Mouse (Mus musculus) C2C12 (cell line): ENCODE data around the gene Nudt16l1. TPM values are rescaled to one million over a fixed set of nuclear protein-coding genes. Genes with fewer than 3 reads are reported as not detected.

Experiments
- H3K27me3 ChIP-seq: one replicate; pipeline ENCODE4 v1.6.1; 2011; ENCODE audit not compliant: control insufficient read depth, insufficient read depth, insufficient read length
- H3K36me3 ChIP-seq: one replicate; pipeline ENCODE4 v1.6.1; 2011; ENCODE audit not compliant: control insufficient read depth, insufficient read depth
- H3K4me3 ChIP-seq: one replicate; pipeline ENCODE4 v1.5.1; 2011; ENCODE audit warnings: mild to moderate bottlenecking, control low read depth; ENCODE audit not compliant: poor library complexity, insufficient read depth, severe bottlenecking
- H3K79me2 ChIP-seq: one replicate; pipeline ENCODE4 v1.6.1; 2011; ENCODE audit not compliant: control insufficient read depth, insufficient read depth
- H3K79me3 ChIP-seq: one replicate; pipeline ENCODE4 v1.6.1; 2011; ENCODE audit warnings: low read depth, control low read depth
- H3ac ChIP-seq: one replicate; pipeline ENCODE3; 2011; ENCODE audit warnings: low read depth; ENCODE audit not compliant: control insufficient read depth, insufficient read length
- CEBPB ChIP-seq: IDR thresholded peaks from one replicate; pipeline ENCODE4 v1.6.1; 2011; ENCODE audit warnings: low read depth, mild to moderate bottlenecking, control low read depth, moderate library complexity
- CTCF ChIP-seq: IDR thresholded peaks from one replicate; pipeline ENCODE4 v1.5.1; 2011; ENCODE audit not compliant: control insufficient read depth, insufficient read depth, insufficient read length
- FOSL1 ChIP-seq: IDR thresholded peaks from one replicate; pipeline ENCODE4 v1.8.0; 2011; ENCODE audit warnings: mild to moderate bottlenecking, low read length; ENCODE audit not compliant: poor library complexity, insufficient read depth, severe bottlenecking
- MAX ChIP-seq: IDR thresholded peaks from one replicate; pipeline ENCODE4 v1.6.1; 2011; ENCODE audit warnings: mild to moderate bottlenecking, control low read depth
- MYOD1 ChIP-seq: IDR thresholded peaks from one replicate; pipeline ENCODE4 v1.6.1; 2011; ENCODE audit warnings: low read depth; ENCODE audit not compliant: control insufficient read depth, insufficient read length
- MYOG ChIP-seq: IDR thresholded peaks from one replicate; pipeline ENCODE4 v1.6.1; 2011; ENCODE audit not compliant: control insufficient read depth, insufficient read length; ENCODE audit errors: extremely low read depth
- USF1 ChIP-seq: IDR thresholded peaks from one replicate; pipeline ENCODE4 v1.6.1; 2011; ENCODE audit warnings: low read depth, mild to moderate bottlenecking, control low read depth, moderate library complexity
- polyA plus RNA-seq: library from polyadenylated mRNA; unstranded; fragments of >200 nt; fragmentation: generic; extraction: Trizol; gene quantifications from one replicate; pipeline ENCODE4 v1.2.1, GENCODE M21; 2012; ENCODE audit warnings: missing spikeins

The Nudt16l1 gene
- polyA plus RNA-seq, 1 experiment = 59.6 TPM

GRCm38 (mm10) chr16:4946155-4946554, 7.6 kb downstream of the Nudt16l1 start:
- no peaks in the 10 kb centered on the region for H3K27me3 ChIP-seq
- H3K79me2 ChIP-seq = no peaks in the 10 kb centered on the region
- peaks cover 61% of the 10 kb centered on the region for H3K36me3 ChIP-seq
- no peak for TF ChIP-seq CEBPB
- TF ChIP-seq MAX = no peak
- TF ChIP-seq MYOD1 = no peak
- TF ChIP-seq MYOG = no peak
- TF ChIP-seq CTCF = no peak
- TF ChIP-seq USF1 = no peak
- no peak for TF ChIP-seq FOSL1
- H3K4me3 ChIP-seq = no peak overlapping the region
- H3K79me3 ChIP-seq = no peaks in the 10 kb centered on the region
- no peak overlapping the region for H3ac ChIP-seq

- TF ChIP-seq USF1 (no peak), CTCF (no peak), CEBPB (no peak), MYOG (no peak), MAX (no peak), FOSL1 (no peak), MYOD1 (no peak)
- H3K27me3 ChIP-seq = no peaks in the 10 kb centered on the region
- no peaks in the 10 kb centered on the region for H3K79me2 ChIP-seq
- H3ac ChIP-seq = no peak overlapping the region
- H3K4me3 ChIP-seq = no peak overlapping the region
- H3K36me3 ChIP-seq = peaks cover 61% of the 10 kb centered on the region
- H3K79me3 ChIP-seq = no peaks in the 10 kb centered on the region
Observed at GRCm38 (mm10) chr16:4947378-4947777, 8.8 kb downstream of the Nudt16l1 start.

- H3K36me3 ChIP-seq = peaks cover 31% of the 10 kb centered on the region
- H3K79me3 ChIP-seq = peaks cover 9% of the 10 kb centered on the region
- H3K79me2 ChIP-seq = peaks cover 30% of the 10 kb centered on the region
- no peak overlapping the region for H3ac ChIP-seq
- TF ChIP-seq MYOG (no peak), USF1 (no peak), CEBPB (no peak), MAX (no peak), CTCF (no peak), MYOD1 (no peak), FOSL1 (no peak)
- no peak overlapping the region for H3K4me3 ChIP-seq
- H3K27me3 ChIP-seq = no peaks in the 10 kb centered on the region
Observed at GRCm38 (mm10) chr16:4956609-4957008, 18.0 kb downstream of the Nudt16l1 start.

- Histone ChIP-seq H3K4me3 (no peak overlapping the region), H3K36me3 (peaks cover 24% of the 10 kb centered on the region), H3K79me3 (peaks cover 17% of the 10 kb centered on the region), H3ac (no peak overlapping the region), H3K79me2 (peaks cover 38% of the 10 kb centered on the region), H3K27me3 (no peaks in the 10 kb centered on the region)
- TF ChIP-seq MAX = no peak
- TF ChIP-seq CEBPB = no peak
- no peak for TF ChIP-seq MYOD1
- TF ChIP-seq MYOG = no peak
Observed at GRCm38 (mm10) chr16:4957446-4957845, 18.9 kb downstream of the Nudt16l1 start.

- no peak overlapping the region for H3ac ChIP-seq
- H3K27me3 ChIP-seq = no peaks in the 10 kb centered on the region
- no peak overlapping the region for H3K4me3 ChIP-seq
- no peak for TF ChIP-seq MYOG
- TF ChIP-seq MYOD1 = no peak
- no peak for TF ChIP-seq CEBPB
- TF ChIP-seq USF1 = no peak
- TF ChIP-seq FOSL1 = no peak
- no peak for TF ChIP-seq CTCF
- TF ChIP-seq MAX = no peak
- peaks cover 30% of the 10 kb centered on the region for H3K79me3 ChIP-seq
- peaks cover 54% of the 10 kb centered on the region for H3K79me2 ChIP-seq
- peaks cover 8% of the 10 kb centered on the region for H3K36me3 ChIP-seq
Observed at GRCm38 (mm10) chr16:4960260-4960659, 21.7 kb downstream of the Nudt16l1 start.

- peaks cover 26% of the 10 kb centered on the region for H3K79me3 ChIP-seq
- peaks cover 54% of the 10 kb centered on the region for H3K79me2 ChIP-seq
- H3ac ChIP-seq = no peak overlapping the region
- H3K4me3 ChIP-seq = peak overlapping the region; percentile 78
- TF ChIP-seq CEBPB = no peak
- no peak for TF ChIP-seq FOSL1
- TF ChIP-seq USF1 = no peak
- no peak for TF ChIP-seq CTCF
- no peak for TF ChIP-seq MYOD1
- no peak for TF ChIP-seq MYOG
- no peak for TF ChIP-seq MAX
- H3K27me3 ChIP-seq = no peaks in the 10 kb centered on the region
- H3K36me3 ChIP-seq = no peaks in the 10 kb centered on the region
Observed at GRCm38 (mm10) chr16:4963346-4963745, 24.8 kb downstream of the Nudt16l1 start.
